Mouse (Mus musculus) thymus, adult 2 months (tissue): ENCODE measurements around the gene Nudt9. TPM values are rescaled to one million over a fixed set of nuclear protein-coding genes. Genes with fewer than 3 reads are reported as not detected.

Experiments
- DNase-seq: peaks from one replicate; pipeline ENCODE4 v3.0.0; 2021
- H3K27ac ChIP-seq: fragments of 200-500 bp; 2 replicates; pipeline ENCODE4 v1.5.1; 2012; ENCODE audit warnings: low read length, control low read depth; ENCODE audit not compliant: control insufficient read depth, insufficient read depth
- H3K27me3 ChIP-seq: fragments of 200-500 bp; 2 replicates; pipeline ENCODE4 v1.6.1; 2012; ENCODE audit warnings: mild to moderate bottlenecking, low read length, moderate library complexity, mixed read lengths; ENCODE audit not compliant: control insufficient read depth, insufficient read depth
- H3K36me3 ChIP-seq: fragments of 200-500 bp; 2 replicates; pipeline ENCODE4 v1.6.1; 2012; ENCODE audit warnings: mild to moderate bottlenecking, low read length, moderate library complexity; ENCODE audit not compliant: control insufficient read depth, insufficient read depth
- H3K4me1 ChIP-seq: fragments of 200-500 bp; replicated peaks from 2 replicates; pipeline ENCODE4 v1.6.1; 2012; ENCODE audit warnings: low read length; ENCODE audit not compliant: control insufficient read depth, insufficient read depth
- H3K4me3 ChIP-seq: fragments of 200-500 bp; 2 replicates; pipeline ENCODE4 v1.5.1; 2012; ENCODE audit warnings: mild to moderate bottlenecking, low read length, control low read depth, moderate library complexity; ENCODE audit not compliant: control insufficient read depth, insufficient read depth
- CTCF ChIP-seq: fragments of 200-500 bp; IDR thresholded peaks from 2 replicates; pipeline ENCODE4 v1.5.1; 2012; ENCODE audit warnings: mild to moderate bottlenecking, control low read depth, low read length, moderate library complexity, borderline replicate concordance; ENCODE audit not compliant: control insufficient read depth, poor library complexity, insufficient read depth; ENCODE audit errors: extremely low read depth
- POLR2A ChIP-seq: fragments of 200-500 bp; IDR thresholded peaks from 2 replicates; pipeline ENCODE4 v1.6.1; 2012; ENCODE audit warnings: mild to moderate bottlenecking, low read length, control low read depth, moderate library complexity; ENCODE audit not compliant: control insufficient read depth, poor library complexity, insufficient read depth; ENCODE audit errors: extremely low read depth
- WGBS: fragments of 180-500 bp; shearing (Covaris S2); methylation state at CpG from one replicate; pipeline ENCODE4 v1.1.7; 2018; 5-methylcytosine and 5-hydroxymethylcytosine counted together
- polyA plus RNA-seq: library from polyadenylated mRNA; depleted of rRNA; stranded (reverse); fragments of >200 nt; gene quantifications from 2 replicates; pipeline ENCODE4 v1.2.3, GENCODE M21; 2012

The Nudt9 gene
- polyA plus RNA-seq, 1 experiment, result 43.6 TPM

GRCm38 (mm10) chr5:104035824-104036223, 10.3 kb upstream of the Nudt9 start:
- Histone ChIP-seq H3K4me3 (no peak overlapping the region), H3K27me3 (no peaks in the 10 kb centered on the region), H3K36me3 (no peaks in the 10 kb centered on the region), H3K4me1 (no peaks in the 10 kb centered on the region), H3K27ac (no peak overlapping the region)
- DNase-seq, result no peak
- 86% methylated on average over 1 of the region's 1 CpGs for WGBS
- no peak for TF ChIP-seq POLR2A
- no peak for TF ChIP-seq CTCF

GRCm38 (mm10) chr5:104036686-104037085, 9.4 kb upstream of the Nudt9 start:
- no peaks in the 10 kb centered on the region for H3K4me1 ChIP-seq
- WGBS, result 100% methylated on average over 1 of the region's 1 CpGs
- no peaks in the 10 kb centered on the region for H3K27me3 ChIP-seq
- no peak overlapping the region for H3K4me3 ChIP-seq
- H3K27ac ChIP-seq, result no peak overlapping the region
- no peak for TF ChIP-seq POLR2A
- TF ChIP-seq CTCF, result no peak
- no peak for DNase-seq
- no peaks in the 10 kb centered on the region for H3K36me3 ChIP-seq

GRCm38 (mm10) chr5:104039154-104039932, 6.8 kb upstream of the Nudt9 start:
- no peak for TF ChIP-seq POLR2A
- no peak for TF ChIP-seq CTCF
- WGBS, result 66% methylated on average over 6 of the region's 6 CpGs
- Histone ChIP-seq H3K36me3 (no peaks in the 10 kb centered on the region), H3K27me3 (no peaks in the 10 kb centered on the region), H3K27ac (no peak overlapping the region), H3K4me3 (no peak overlapping the region), H3K4me1 (no peaks in the 10 kb centered on the region)
- peak; percentile 68 for DNase-seq

GRCm38 (mm10) chr5:104042906-104043305, 3.2 kb upstream of the Nudt9 start:
- Histone ChIP-seq H3K4me3 (no peak overlapping the region), H3K27ac (no peak overlapping the region), H3K4me1 (peaks cover 10% of the 10 kb centered on the region), H3K36me3 (no peaks in the 10 kb centered on the region), H3K27me3 (no peaks in the 10 kb centered on the region)
- DNase-seq, result no peak
- WGBS, result 98% methylated on average over 2 of the region's 2 CpGs
- TF ChIP-seq POLR2A (no peak), CTCF (no peak)

GRCm38 (mm10) chr5:104043704-104044103, 2.4 kb upstream of the Nudt9 start:
- DNase-seq, result no peak

GRCm38 (mm10) chr5:104047200-104048105, 1.3 kb downstream of the Nudt9 start:
- WGBS, result 3% methylated on average over 19 of the region's 19 CpGs
- H3K27ac ChIP-seq, result peak overlapping the region; percentile 9; the same call in 1 of the 2 replicates
- TF ChIP-seq POLR2A (no peak), CTCF (no peak)
- no peaks in the 10 kb centered on the region for H3K27me3 ChIP-seq
- DNase-seq, result peak; percentile 16
- peaks cover 8% of the 10 kb centered on the region; the same call in 1 of the 2 replicates for H3K36me3 ChIP-seq
- H3K4me1 ChIP-seq, result peaks cover 10% of the 10 kb centered on the region
- H3K4me3 ChIP-seq, result peak overlapping the region; percentile 82

More at GRCm38 (mm10) chr5:104043704-104044103, 2.4 kb upstream of the Nudt9 start:
- peaks cover 10% of the 10 kb centered on the region for H3K4me1 ChIP-seq
- H3K4me3 ChIP-seq, result no peak overlapping the region
- H3K27me3 ChIP-seq, result no peaks in the 10 kb centered on the region
- H3K36me3 ChIP-seq, result no peaks in the 10 kb centered on the region
- no peak overlapping the region for H3K27ac ChIP-seq
- WGBS, result 97% methylated on average over 2 of the region's 2 CpGs
- TF ChIP-seq CTCF, result no peak
- TF ChIP-seq POLR2A, result no peak
